Mouse (Mus musculus) MEL (cell line): Measurements from ENCODE around the gene Ttc30a1. TPM values are rescaled to one million over a fixed set of nuclear protein-coding genes. Genes with fewer than 3 reads are reported as not detected.

ENCODE experiments used
- DNase-seq: peaks from one replicate; pipeline ENCODE4 v3.0.0; 2011; ENCODE audit warnings: low read depth, low spot score
- H3K27ac ChIP-seq: 2 replicates; pipeline ENCODE4 v1.5.1; 2012; ENCODE audit warnings: low read depth, mild to moderate bottlenecking, control low read depth, low read length, moderate library complexity; ENCODE audit not compliant: control insufficient read depth
- H3K27me3 ChIP-seq, 2 experiments: fragments of 150-350 bp in 1 of 2; sonication (generic) in 1 of 2; 2 replicates each; pipeline ENCODE4 v1.6.1; 2012; ENCODE audit warnings: low read length in 2 of 2, mild to moderate bottlenecking in 2 of 2, improper control_type of control experiment in 1 of 2, moderate library complexity in 1 of 2; ENCODE audit not compliant: insufficient read depth in 2 of 2, control insufficient read depth in 1 of 2
- H3K36me3 ChIP-seq, 2 experiments: 2 replicates each; pipeline ENCODE4 v1.6.1; 2012 to 2014; ENCODE audit warnings: low read length in 2 of 2, improper control_type of control experiment in 1 of 2, inconsistent platforms in 1 of 2, mild to moderate bottlenecking in 1 of 2; ENCODE audit not compliant: insufficient read depth in 2 of 2, control insufficient read depth in 1 of 2
- H3K4me1 ChIP-seq, 2 experiments: fragments of 150-350 bp in 1 of 2; sonication (generic) in 1 of 2; 2 replicates each; pipeline ENCODE4 v1.6.1; 2012; ENCODE audit warnings: low read length in 2 of 2, improper control_type of control experiment in 1 of 2, mild to moderate bottlenecking in 1 of 2; ENCODE audit not compliant: insufficient read depth in 2 of 2, control insufficient read depth in 1 of 2
- H3K4me3 ChIP-seq, 2 experiments: fragments of 150-350 bp in 1 of 2; sonication (generic) in 1 of 2; 2 replicates each; pipeline ENCODE4 v1.5.1; 2012; ENCODE audit warnings: low read depth in 2 of 2, low read length in 2 of 2, mild to moderate bottlenecking in 2 of 2, moderate library complexity in 2 of 2, control low read depth in 1 of 2, improper control_type of control experiment in 1 of 2; ENCODE audit not compliant: control insufficient read depth in 1 of 2, insufficient read depth in 1 of 2
- H3K79me2 ChIP-seq: 2 replicates; pipeline ENCODE4 v1.6.1; 2012; ENCODE audit warnings: mild to moderate bottlenecking, low read length, moderate library complexity; ENCODE audit not compliant: control insufficient read depth, poor library complexity, insufficient read depth
- H3K9ac ChIP-seq: 2 replicates; pipeline ENCODE4 v1.6.1; 2012; ENCODE audit warnings: low read depth, mild to moderate bottlenecking, control low read depth, low read length, moderate library complexity; ENCODE audit not compliant: control insufficient read depth, poor library complexity, severe bottlenecking
- H3K9me3 ChIP-seq: fragments of 150-350 bp; sonication (generic); replicated peaks from 2 replicates; pipeline ENCODE4 v1.6.1; 2012; ENCODE audit warnings: mild to moderate bottlenecking, low read length, improper control_type of control experiment, moderate library complexity; ENCODE audit not compliant: insufficient read depth
- CHD1 ChIP-seq: IDR thresholded peaks from 2 replicates; pipeline ENCODE4 v1.6.1; 2012; ENCODE audit warnings: low read depth, mild to moderate bottlenecking, inconsistent platforms, low read length, improper control_type of control experiment
- CTCF ChIP-seq, 3 experiments: IDR thresholded peaks in 2 of 3; conservative IDR thresholded peaks in 1 of 3; 2 replicates each; pipeline ENCODE4 v1.5.1; 2011 to 2012; ENCODE audit warnings: low read length in 3 of 3, low read depth in 2 of 3, mild to moderate bottlenecking in 2 of 3, improper control_type of control experiment in 1 of 3, inconsistent platforms in 1 of 3, mixed read lengths in 1 of 3, moderate library complexity in 1 of 3; ENCODE audit not compliant: control insufficient read depth in 1 of 3, insufficient read depth in 1 of 3, poor library complexity in 1 of 3, severe bottlenecking in 1 of 3
- E2F4 ChIP-seq: IDR thresholded peaks from 2 replicates; pipeline ENCODE4 v1.6.1; 2011; ENCODE audit warnings: low read depth, low read length, improper control_type of control experiment, borderline replicate concordance
- ELF1 ChIP-seq: IDR thresholded peaks from 2 replicates; pipeline ENCODE4 v1.6.1; 2014; ENCODE audit warnings: low read depth, mild to moderate bottlenecking, inconsistent platforms, low read length, improper control_type of control experiment, moderate library complexity
- GATA1 ChIP-seq: IDR thresholded peaks from 2 replicates; pipeline ENCODE4 v1.6.1; 2011; ENCODE audit warnings: low read depth, low read length, improper control_type of control experiment
- KAT2A ChIP-seq: conservative IDR thresholded peaks from 2 replicates; pipeline ENCODE4 v1.6.1; 2012; ENCODE audit warnings: low read depth, low read length, improper control_type of control experiment, inconsistent platforms
- MAFK ChIP-seq: IDR thresholded peaks from 2 replicates; pipeline ENCODE4 v1.6.1; 2011; ENCODE audit warnings: low read depth, mild to moderate bottlenecking, low read length, improper control_type of control experiment, borderline replicate concordance
- MAX ChIP-seq: IDR thresholded peaks from 2 replicates; pipeline ENCODE4 v1.6.1; 2011; ENCODE audit warnings: low read length, improper control_type of control experiment
- NELFE ChIP-seq: IDR thresholded peaks from 2 replicates; pipeline ENCODE4 v1.6.1; 2011; ENCODE audit warnings: low read depth, low read length, improper control_type of control experiment
- POLR2A ChIP-seq, 2 experiments: IDR thresholded peaks; 2 replicates each; pipeline ENCODE4 v1.6.1; 2011 to 2012; ENCODE audit warnings: low read length in 2 of 2, mild to moderate bottlenecking in 2 of 2, control low read depth in 1 of 2, improper control_type of control experiment in 1 of 2, low read depth in 1 of 2, moderate library complexity in 1 of 2; ENCODE audit not compliant: control insufficient read depth in 1 of 2, insufficient read depth in 1 of 2, poor library complexity in 1 of 2
- SMC3 ChIP-seq: IDR thresholded peaks from 2 replicates; pipeline ENCODE4 v1.6.1; 2011; ENCODE audit warnings: low read depth, low read length, improper control_type of control experiment
- USF1 ChIP-seq: IDR thresholded peaks from 2 replicates; pipeline ENCODE4 v1.6.1; 2014; ENCODE audit warnings: low read depth, mild to moderate bottlenecking, inconsistent platforms, low read length, improper control_type of control experiment, moderate library complexity
- ZNF384 ChIP-seq: IDR thresholded peaks from 2 replicates; pipeline ENCODE4 v1.6.1; 2012; ENCODE audit warnings: low read depth, mild to moderate bottlenecking, inconsistent platforms, low read length, improper control_type of control experiment
- polyA plus RNA-seq, 2 experiments: library from polyadenylated mRNA; stranded (reverse) in 1 of 2; unstranded in 1 of 2; fragments of >175 nt in 1 of 2; fragments of >200 nt in 1 of 2; gene quantifications; 2 replicates each; pipeline versions ENCODE4 v1.2.1 to v1.2.4; 2012; ENCODE audit warnings: low replicate concordance in 2 of 2, low read depth in 1 of 2; ENCODE audit not compliant: insufficient read length in 2 of 2, insufficient read depth in 1 of 2, missing spikeins in 1 of 2
- total RNA-seq: library from RNA; depleted of rRNA; stranded (reverse); fragments of 300-350 nt; gene quantifications from 2 replicates; pipeline ENCODE4 v1.2.3, GENCODE M21; 2012

The Ttc30a1 gene
- total and polyA plus RNA-seq, 3 experiments = not detected

DNA sequence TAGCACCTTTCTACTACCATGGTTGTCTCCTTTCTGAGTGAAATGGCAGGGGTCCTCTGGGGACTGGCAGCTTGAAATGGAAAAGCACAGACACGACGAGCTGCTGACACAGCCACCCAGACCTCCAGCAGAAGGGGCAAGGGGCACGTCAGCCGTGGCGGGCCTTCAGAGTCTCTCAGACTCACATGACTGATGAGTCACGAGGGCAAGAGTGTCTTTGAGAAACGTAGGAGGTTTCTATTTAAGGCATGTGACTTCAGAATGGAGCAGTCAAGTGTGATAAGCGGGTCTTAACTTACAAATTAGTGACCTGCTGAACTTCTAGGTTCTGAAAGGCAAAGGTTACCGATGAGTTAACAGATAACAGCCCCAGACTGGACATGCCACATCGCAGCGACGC is 16.0 kb upstream of the Ttc30a1 start:
- no peak overlapping the region for H3K27ac ChIP-seq
- no peaks in the 10 kb centered on the region for H3K4me1 ChIP-seq
- no peak overlapping the region for H3K9ac ChIP-seq
- TF ChIP-seq E2F4 = no peak
- TF ChIP-seq USF1 = peak; percentile 33; the same call in 1 of the 2 replicates
- H3K4me3 ChIP-seq = no peak overlapping the region
- no peaks in the 10 kb centered on the region for H3K79me2 ChIP-seq
- DNase-seq = no peak
- no peaks in the 10 kb centered on the region for H3K9me3 ChIP-seq
- peaks cover 0 to 1% of the 10 kb centered on the region in 2 experiments; a peak in 2 of 4 replicates for H3K27me3 ChIP-seq
- H3K36me3 ChIP-seq = no peaks in the 10 kb centered on the region

DNA sequence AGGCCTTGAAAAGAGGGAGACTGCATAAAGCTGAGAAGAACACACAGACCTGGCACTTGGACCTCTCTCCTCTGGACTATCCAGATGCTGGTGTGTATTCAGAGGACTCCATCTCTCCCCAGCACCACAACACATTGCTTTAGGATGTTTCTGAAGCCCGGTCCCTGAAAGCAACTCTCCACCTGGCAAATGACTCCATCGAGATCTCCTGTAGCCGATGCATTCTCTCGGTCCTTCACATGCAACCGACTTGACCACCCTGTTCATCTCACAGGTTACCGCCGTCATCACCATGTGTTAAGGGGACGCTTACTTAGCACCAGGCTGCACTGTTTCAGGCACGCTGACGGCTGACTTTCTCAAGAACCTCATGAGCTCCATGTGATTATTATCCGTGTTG is 13.1 kb upstream of the Ttc30a1 start:
- H3K27ac ChIP-seq = no peak overlapping the region
- H3K4me1 ChIP-seq = no peaks in the 10 kb centered on the region
- H3K36me3 ChIP-seq = no peaks in the 10 kb centered on the region
- no peaks in the 10 kb centered on the region for H3K9me3 ChIP-seq
- peaks cover 0 to 1% of the 10 kb centered on the region in 2 experiments; a peak in 2 of 4 replicates for H3K27me3 ChIP-seq
- no peak overlapping the region for H3K4me3 ChIP-seq
- no peak overlapping the region for H3K9ac ChIP-seq
- TF ChIP-seq MAFK (no peak), CTCF (IDR thresholded peaks at IDR 0.05 in 2 of 3, conservative IDR thresholded peaks at IDR 0.05 in 1 of 3; ENCODE audit: control insufficient read depth in 1 of 3, insufficient read depth in 1 of 3, low read depth in 2 of 3, low read length in 3 of 3, poor library complexity in 1 of 3, severe bottlenecking in 1 of 3) (no peak), SMC3 (no peak), NELFE (no peak), POLR2A (IDR thresholded peaks at IDR 0.05; ENCODE audit: control insufficient read depth in 1 of 2, insufficient read depth in 1 of 2, low read depth in 1 of 2, low read length in 2 of 2, poor library complexity in 1 of 2) (no peak), USF1 (no peak), ZNF384 (no peak)
- H3K79me2 ChIP-seq = no peaks in the 10 kb centered on the region
- no peak for DNase-seq

DNA sequence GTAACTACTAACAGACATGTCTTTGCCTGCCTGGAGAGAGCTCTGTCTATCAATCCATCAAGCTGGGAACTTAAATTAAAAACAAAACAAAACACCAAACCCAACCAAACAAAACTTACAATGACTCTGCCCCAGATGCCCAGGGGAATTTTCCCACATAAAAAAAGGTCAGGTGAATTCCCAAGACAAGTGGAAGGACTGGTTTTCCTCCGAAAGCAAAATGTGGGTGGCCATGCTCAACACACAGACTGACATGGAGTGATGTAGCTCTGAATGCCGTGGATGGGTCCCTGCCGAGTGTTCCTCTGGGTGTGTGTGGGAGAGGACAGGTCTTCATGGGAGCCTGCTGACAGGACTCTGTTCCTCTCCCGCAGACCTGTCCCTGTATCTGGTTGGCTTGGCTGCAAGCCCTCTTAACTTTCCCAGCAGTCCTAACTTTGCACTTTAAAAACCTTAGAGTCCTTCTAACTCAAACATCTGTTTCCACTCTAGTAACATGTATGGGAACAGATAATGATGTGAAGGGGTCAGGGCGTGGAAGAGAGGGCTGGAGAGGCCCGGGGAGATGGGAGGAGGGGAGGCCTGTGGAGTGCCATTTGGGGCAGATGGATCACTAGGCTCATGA is 9.9 kb upstream of the Ttc30a1 start:
- no peak overlapping the region for H3K27ac ChIP-seq
- no peaks in the 10 kb centered on the region for H3K79me2 ChIP-seq
- H3K27me3 ChIP-seq = no peaks in the 10 kb centered on the region
- no peak overlapping the region for H3K9ac ChIP-seq
- no peaks in the 10 kb centered on the region for H3K9me3 ChIP-seq
- no peaks in the 10 kb centered on the region for H3K36me3 ChIP-seq
- TF ChIP-seq MAX = no peak
- TF ChIP-seq KAT2A = no peak
- no peak for TF ChIP-seq GATA1
- no peak for TF ChIP-seq CHD1
- TF ChIP-seq ELF1 = no peak
- no peak for DNase-seq
- no peak overlapping the region for H3K4me3 ChIP-seq
- H3K4me1 ChIP-seq = no peaks in the 10 kb centered on the region
